8 mouse cellular contexts compared by ENCODE assay signal in the genomic region with DNA sequence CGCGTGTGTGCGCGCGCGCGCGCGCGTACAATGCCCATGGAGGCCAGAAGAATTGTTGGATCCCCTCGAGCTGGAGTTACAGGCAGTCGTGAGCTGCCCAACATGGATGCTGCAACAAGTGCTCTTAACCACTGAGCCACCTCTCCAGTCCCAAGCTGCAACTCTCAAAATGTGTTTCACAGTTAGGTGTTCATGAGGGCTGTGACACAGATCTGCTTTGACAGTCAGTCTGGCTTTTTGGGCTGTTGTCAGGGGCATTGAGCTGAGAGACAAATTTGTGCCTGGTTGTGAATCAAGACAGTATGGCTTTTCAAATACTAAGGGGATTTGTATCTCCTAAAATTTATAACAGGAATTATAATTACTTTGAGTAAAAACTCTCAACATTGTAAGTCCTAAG.
DNase-seq lines count a peak whose midpoint lies in the region; ATAC-seq and TF ChIP-seq lines count a peak whose summit lies in the region.

No protein-coding gene starts in this region.

- no peak for ATAC-seq in heart, postnatal 0 days (ENCODE audit: insufficient read depth, low read depth)
- ATAC-seq in heart, embryonic 11.5 days (replicated peaks; ENCODE audit: insufficient number of reproducible peaks, low FRiP score, low TSS enrichment) = no peak
- ATAC-seq in midbrain, embryonic 11.5 days (ENCODE audit: low FRiP score) = no peak
- ATAC-seq in hindbrain, embryonic 12.5 days (ENCODE audit: low FRiP score) = no peak
- ATAC-seq in stomach, embryonic 14.5 days (ENCODE audit: insufficient number of reproducible peaks, insufficient read depth, low FRiP score, low read depth) = no peak

- no peak for TF ChIP-seq EP300 in heart, postnatal 0 days (IDR thresholded peaks at IDR 0.05; ENCODE audit: low read depth)

- TF ChIP-seq CTCF in heart, postnatal 0 days (IDR thresholded peaks at IDR 0.05; ENCODE audit: low read depth) = no peak

- peak overlapping the region; percentile 39; the same call in 1 of the 2 replicates for H3K4me2 ChIP-seq in heart, postnatal 0 days (ENCODE audit: low read depth, low read length)
- H3K4me2 ChIP-seq in heart, embryonic 11.5 days = no peak overlapping the region
- no peak overlapping the region for H3K4me2 ChIP-seq in midbrain, embryonic 11.5 days
- no peak overlapping the region for H3K4me2 ChIP-seq in hindbrain, embryonic 12.5 days (replicated peaks)
- H3K4me2 ChIP-seq in stomach, embryonic 14.5 days (replicated peaks; ENCODE audit: low read depth, low read length) = no peak overlapping the region

- H3K36me3 ChIP-seq in heart, postnatal 0 days (replicated peaks; ENCODE audit: control insufficient read depth, insufficient read depth, low read length) = no peaks in the 10 kb centered on the region; the same call in 1 of the 2 replicates
- H3K36me3 ChIP-seq in heart, embryonic 11.5 days (ENCODE audit: control insufficient read depth, insufficient read depth, low read length) = peaks cover 4% of the 10 kb centered on the region; the same call in 1 of the 2 replicates
- peaks cover 50% of the 10 kb centered on the region for H3K36me3 ChIP-seq in midbrain, embryonic 10.5 days
- no peaks in the 10 kb centered on the region for H3K36me3 ChIP-seq in midbrain, embryonic 11.5 days (ENCODE audit: control insufficient read depth, insufficient read depth, low read length)
- no peaks in the 10 kb centered on the region; the same call in 1 of the 2 replicates for H3K36me3 ChIP-seq in hindbrain, embryonic 12.5 days
- peaks cover 7% of the 10 kb centered on the region; the same call in 1 of the 2 replicates for H3K36me3 ChIP-seq in stomach, embryonic 14.5 days (ENCODE audit: control insufficient read depth, insufficient read depth, low read length)

- H3K9me3 ChIP-seq in heart, postnatal 0 days (replicated peaks; ENCODE audit: control insufficient read depth, low read length) = no peaks in the 10 kb centered on the region
- no peaks in the 10 kb centered on the region for H3K9me3 ChIP-seq in heart, embryonic 11.5 days (replicated peaks; ENCODE audit: control insufficient read depth, low read length)
- peaks cover 6% of the 10 kb centered on the region; the same call in 1 of the 2 replicates for H3K9me3 ChIP-seq in midbrain, embryonic 10.5 days (replicated peaks)
- H3K9me3 ChIP-seq in midbrain, embryonic 11.5 days (ENCODE audit: control insufficient read depth, low read length) = no peaks in the 10 kb centered on the region; the same call in 1 of the 2 replicates
- no peaks in the 10 kb centered on the region for H3K9me3 ChIP-seq in hindbrain, embryonic 12.5 days (replicated peaks)
- H3K9me3 ChIP-seq in stomach, embryonic 14.5 days (ENCODE audit: control insufficient read depth, low read depth, low read length) = no peaks in the 10 kb centered on the region; the same call in 1 of the 2 replicates

- peak overlapping the region; percentile 80 for H3K27ac ChIP-seq in heart, postnatal 0 days (ENCODE audit: low read depth)
- H3K27ac ChIP-seq in heart, embryonic 11.5 days (ENCODE audit: low read depth, low read length) = no peak overlapping the region
- H3K27ac ChIP-seq in midbrain, embryonic 10.5 days (replicated peaks) = peak overlapping the region; percentile 64; the same call in 1 of the 2 replicates
- no peak overlapping the region for H3K27ac ChIP-seq in midbrain, embryonic 11.5 days (ENCODE audit: low read depth, low read length)
- peak overlapping the region; percentile 44; the same call in 1 of the 2 replicates for H3K27ac ChIP-seq in hindbrain, embryonic 12.5 days
- H3K27ac ChIP-seq in stomach, embryonic 14.5 days (ENCODE audit: low read length) = 0 out of 2 replicates have a peak overlapping the region, but pooled peaks have one; percentile 15

- H3K4me3 ChIP-seq in heart, postnatal 0 days (ENCODE audit: low read depth, low read length) = no peak overlapping the region
- H3K4me3 ChIP-seq in heart, embryonic 11.5 days (ENCODE audit: low read depth, low read length) = no peak overlapping the region
- H3K4me3 ChIP-seq in midbrain, embryonic 10.5 days = no peak overlapping the region
- H3K4me3 ChIP-seq in midbrain, embryonic 11.5 days (ENCODE audit: low read depth, low read length) = no peak overlapping the region
- H3K4me3 ChIP-seq in hindbrain, embryonic 12.5 days = no peak overlapping the region
- H3K4me3 ChIP-seq in stomach, embryonic 14.5 days (ENCODE audit: low read depth, low read length) = no peak overlapping the region

- DNase-seq in heart, postnatal 0 days (ENCODE audit: low spot score) = no peak
- no peak for DNase-seq in midbrain, embryonic 10.5 days (ENCODE audit: low spot score)
- no peak for DNase-seq in midbrain, embryonic 11.5 days (ENCODE audit: low spot score, missing footprints)
- no peak for DNase-seq in adrenal gland, postnatal 25 days
- DNase-seq in ovary, postnatal 36 days (ENCODE audit: low spot score) = no peak

- H3K4me1 ChIP-seq in heart, postnatal 0 days (ENCODE audit: control insufficient read depth, insufficient read depth) = peaks cover 65% of the 10 kb centered on the region
- H3K4me1 ChIP-seq in heart, embryonic 11.5 days (ENCODE audit: control insufficient read depth, insufficient read depth, low read length) = peaks cover 75% of the 10 kb centered on the region
- peaks cover 81% of the 10 kb centered on the region for H3K4me1 ChIP-seq in midbrain, embryonic 10.5 days
- peaks cover 52% of the 10 kb centered on the region for H3K4me1 ChIP-seq in midbrain, embryonic 11.5 days (ENCODE audit: control insufficient read depth, insufficient read depth, low read length)
- peaks cover 78% of the 10 kb centered on the region for H3K4me1 ChIP-seq in hindbrain, embryonic 12.5 days
- H3K4me1 ChIP-seq in stomach, embryonic 14.5 days (ENCODE audit: control insufficient read depth, insufficient read depth, low read length) = peaks cover 58% of the 10 kb centered on the region

- no peak overlapping the region for H3K9ac ChIP-seq in heart, postnatal 0 days (replicated peaks; ENCODE audit: low read depth, low read length)
- no peak overlapping the region for H3K9ac ChIP-seq in heart, embryonic 11.5 days (ENCODE audit: low read depth, low read length)
- H3K9ac ChIP-seq in midbrain, embryonic 11.5 days (ENCODE audit: low read length) = no peak overlapping the region
- H3K9ac ChIP-seq in hindbrain, embryonic 12.5 days = no peak overlapping the region
- H3K9ac ChIP-seq in stomach, embryonic 14.5 days (replicated peaks; ENCODE audit: low read depth, low read length) = no peak overlapping the region

- WGBS in heart, postnatal 0 days = 85% methylated on average over 12 of the region's 12 CpGs
- WGBS in heart, embryonic 11.5 days (ENCODE audit: insufficient replicate concordance) = 90% methylated on average over 12 of the region's 12 CpGs
- WGBS in midbrain, embryonic 10.5 days = 91% methylated on average over 12 of the region's 12 CpGs
- WGBS in midbrain, embryonic 11.5 days = 88% methylated on average over 12 of the region's 12 CpGs
- WGBS in hindbrain, embryonic 12.5 days = 89% methylated on average over 12 of the region's 12 CpGs
- 90% methylated on average over 12 of the region's 12 CpGs for WGBS in stomach, embryonic 14.5 days

- H3K27me3 ChIP-seq in heart, postnatal 0 days (ENCODE audit: control insufficient read depth, insufficient read depth, low read length) = no peaks in the 10 kb centered on the region
- H3K27me3 ChIP-seq in heart, embryonic 11.5 days (ENCODE audit: control insufficient read depth, insufficient read depth, low read length) = no peaks in the 10 kb centered on the region
- H3K27me3 ChIP-seq in midbrain, embryonic 10.5 days (ENCODE audit: low read depth, poor library complexity, severe bottlenecking) = no peaks in the 10 kb centered on the region
- H3K27me3 ChIP-seq in midbrain, embryonic 11.5 days (ENCODE audit: control insufficient read depth, insufficient read depth, low read length) = no peaks in the 10 kb centered on the region
- no peaks in the 10 kb centered on the region for H3K27me3 ChIP-seq in hindbrain, embryonic 12.5 days
- H3K27me3 ChIP-seq in stomach, embryonic 14.5 days (ENCODE audit: control insufficient read depth, insufficient read depth, low read length) = no peaks in the 10 kb centered on the region

Comparison
In these comparisons a context has a peak if more than half of its experiments do, and no peak if none do; other contexts are left out.
1. H3K27ac ChIP-seq: peak in heart, postnatal 0 days (single experiment), midbrain, embryonic 10.5 days (single experiment), hindbrain, embryonic 12.5 days (single experiment) and stomach, embryonic 14.5 days (single experiment); none in heart, embryonic 11.5 days (single experiment) and midbrain, embryonic 11.5 days (single experiment).